Mouse (Mus musculus): Measurements from ENCODE around the gene Aknad1. TPM values are rescaled to one million over a fixed set of nuclear protein-coding genes. Genes with fewer than 3 reads are reported as not detected.

Gene Aknad1
- polyA plus RNA-seq, 1 experiment, result 0.79 TPM

- H3K4me1 ChIP-seq (ENCODE audit: control insufficient read depth, insufficient read depth, low read length), result 0 out of 2 replicates have a peak, but pooled peaks cover 3% of the 10 kb centered on the region
- no peak overlapping the region for H3K4me3 ChIP-seq (ENCODE audit: insufficient read depth, low read length)
- TF ChIP-seq POLR2A (IDR thresholded peaks at IDR 0.05; ENCODE audit: low read depth, low read length), result no peak
- no peak for TF ChIP-seq CTCF (IDR thresholded peaks at IDR 0.05; ENCODE audit: borderline replicate concordance, insufficient read depth, low read length)
- no peak overlapping the region for H3K27ac ChIP-seq (ENCODE audit: insufficient read depth, low read length)
These were observed 53.0 kb downstream of the Aknad1 start for GRCm38 (mm10) chr3:108792420-108792819.

DNA sequence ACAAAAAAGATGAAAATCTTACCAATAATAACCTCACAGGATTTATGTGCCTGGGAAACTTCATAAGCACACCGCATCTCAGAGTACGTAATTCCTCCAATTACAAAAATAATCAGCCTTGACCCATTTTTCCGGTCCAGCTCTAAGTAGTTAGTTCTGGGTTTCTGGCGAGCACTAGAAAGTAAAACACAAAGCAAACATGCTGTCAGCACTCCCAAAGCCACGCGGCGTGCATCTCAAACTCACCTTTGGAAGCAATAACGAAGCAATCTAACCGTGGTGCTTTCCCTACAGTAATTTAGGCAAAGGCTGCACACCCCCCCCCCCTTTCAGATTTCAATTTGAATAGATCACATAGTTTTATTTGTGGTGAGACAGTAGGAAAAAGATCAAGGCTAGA, 55.3 kb downstream of the Aknad1 start:
- H3K4me1 ChIP-seq (ENCODE audit: control insufficient read depth, insufficient read depth, low read length), result 0 out of 2 replicates have a peak, but pooled peaks cover 3% of the 10 kb centered on the region
- no peak overlapping the region for H3K27ac ChIP-seq (ENCODE audit: insufficient read depth, low read length)
- no peak for TF ChIP-seq CTCF (IDR thresholded peaks at IDR 0.05; ENCODE audit: borderline replicate concordance, insufficient read depth, low read length)
- no peak overlapping the region for H3K4me3 ChIP-seq (ENCODE audit: insufficient read depth, low read length)

DNA sequence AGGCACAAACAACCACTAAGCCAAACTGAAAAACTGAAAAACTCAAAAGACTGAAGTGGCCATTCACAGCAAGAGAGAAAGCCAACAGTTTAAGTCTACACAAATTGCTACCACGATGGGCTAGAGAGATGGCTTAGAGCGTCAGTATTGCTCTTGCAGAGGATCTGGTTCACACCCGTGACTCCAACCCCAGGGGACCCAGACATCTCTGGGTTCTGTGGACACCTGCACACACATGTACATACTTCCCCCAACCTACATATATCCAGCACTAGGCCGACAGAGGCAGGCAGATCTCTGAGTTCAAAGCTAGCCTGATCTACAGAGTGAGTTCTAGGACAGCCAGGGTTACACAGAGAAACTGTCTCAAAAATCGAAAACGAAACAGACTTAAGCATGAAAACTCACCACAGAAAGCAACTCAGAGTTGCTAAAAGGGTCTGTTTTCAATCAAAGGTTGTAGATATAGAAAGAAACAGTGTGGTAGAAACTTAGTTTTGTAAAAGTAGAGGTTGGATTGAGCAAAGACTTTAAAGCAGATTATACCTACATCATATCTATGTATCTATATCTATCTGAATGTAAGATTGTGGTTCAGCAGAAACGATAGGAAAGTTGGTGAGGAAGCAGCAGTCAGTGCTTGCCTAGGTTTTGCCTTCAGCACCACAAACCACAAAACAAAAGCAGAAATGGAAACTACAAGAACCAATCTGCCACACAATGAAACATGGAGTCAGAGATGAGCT, 56.3 kb downstream of the Aknad1 start:
- Histone ChIP-seq H3K27ac (ENCODE audit: insufficient read depth, low read length) (no peak overlapping the region), H3K4me3 (ENCODE audit: insufficient read depth, low read length) (no peak overlapping the region), H3K4me1 (ENCODE audit: control insufficient read depth, insufficient read depth, low read length) (0 out of 2 replicates have a peak, but pooled peaks cover 3% of the 10 kb centered on the region)
- TF ChIP-seq POLR2A (IDR thresholded peaks at IDR 0.05; ENCODE audit: low read depth, low read length), result no peak

DNA sequence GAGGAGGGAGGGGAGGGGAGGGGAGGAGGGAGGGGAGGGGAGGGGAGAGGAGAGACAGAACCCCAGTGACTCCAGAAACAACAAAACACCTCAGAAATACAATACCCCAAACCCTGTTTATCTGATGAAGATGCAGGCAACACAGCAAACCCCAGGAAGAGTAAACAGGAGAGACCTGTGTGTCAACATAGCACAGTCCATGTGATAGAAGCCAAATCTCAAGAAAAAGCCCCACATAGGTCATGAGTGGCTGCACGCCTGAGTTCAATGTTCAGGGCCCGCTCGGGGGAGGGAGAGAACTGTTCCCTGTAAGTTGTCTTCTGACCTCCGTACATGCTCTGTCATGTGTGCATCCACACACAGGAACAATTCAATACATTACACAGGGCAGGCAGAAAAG, 56.9 kb downstream of the Aknad1 start:
- Histone ChIP-seq H3K27ac (ENCODE audit: insufficient read depth, low read length) (no peak overlapping the region), H3K4me1 (ENCODE audit: control insufficient read depth, insufficient read depth, low read length) (0 out of 2 replicates have a peak, but pooled peaks cover 3% of the 10 kb centered on the region), H3K4me3 (ENCODE audit: insufficient read depth, low read length) (no peak overlapping the region)
- no peak for TF ChIP-seq POLR2A (IDR thresholded peaks at IDR 0.05; ENCODE audit: low read depth, low read length)

DNA sequence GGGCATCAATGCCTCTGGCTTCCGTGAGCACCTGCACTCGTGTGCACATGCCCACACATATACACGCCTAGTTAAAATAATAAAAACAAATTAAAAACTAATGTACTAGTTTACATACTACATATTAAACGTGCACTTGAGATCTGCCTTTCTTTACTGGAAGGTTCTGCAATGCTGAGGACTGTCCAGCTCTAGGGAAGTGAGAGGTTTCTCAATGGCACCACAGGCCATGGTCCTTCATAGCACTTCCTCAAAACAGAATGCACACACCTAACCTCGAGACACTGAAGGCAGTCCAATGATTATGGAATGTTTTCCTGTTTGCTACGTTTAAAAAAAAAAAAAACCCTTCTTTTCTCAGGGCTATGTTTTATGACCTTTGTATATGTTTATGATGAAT, 58.3 kb downstream of the Aknad1 start:
- Histone ChIP-seq H3K4me1 (ENCODE audit: control insufficient read depth, insufficient read depth, low read length) (no peaks in the 10 kb centered on the region), H3K27ac (ENCODE audit: insufficient read depth, low read length) (no peak overlapping the region), H3K4me3 (ENCODE audit: insufficient read depth, low read length) (no peak overlapping the region)
- no peak for TF ChIP-seq POLR2A (IDR thresholded peaks at IDR 0.05; ENCODE audit: low read depth, low read length)
- TF ChIP-seq CTCF (IDR thresholded peaks at IDR 0.05; ENCODE audit: borderline replicate concordance, insufficient read depth, low read length), result no peak

DNA sequence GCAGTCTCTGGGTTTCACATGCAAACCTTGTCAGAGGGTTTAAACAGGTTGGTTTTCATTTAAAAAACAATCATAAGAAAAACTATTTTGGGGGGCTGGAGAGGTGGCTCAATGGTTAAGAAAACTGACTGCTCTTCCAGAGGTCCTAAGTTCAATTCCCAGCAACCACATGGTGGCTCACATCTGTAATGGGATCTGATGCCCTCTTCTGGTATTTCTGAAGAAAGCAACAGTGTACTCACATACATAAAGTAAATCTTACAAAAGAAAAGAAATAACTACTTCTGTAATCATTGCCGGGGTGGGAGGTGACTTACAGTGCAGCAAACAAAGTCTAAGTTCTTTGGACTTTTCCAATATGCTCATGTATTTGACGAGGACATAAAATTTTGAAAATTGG, 58.9 kb downstream of the Aknad1 start:
- H3K4me1 ChIP-seq (ENCODE audit: control insufficient read depth, insufficient read depth, low read length), result no peaks in the 10 kb centered on the region
- no peak overlapping the region for H3K27ac ChIP-seq (ENCODE audit: insufficient read depth, low read length)
- no peak overlapping the region for H3K4me3 ChIP-seq (ENCODE audit: insufficient read depth, low read length)
- TF ChIP-seq POLR2A (IDR thresholded peaks at IDR 0.05; ENCODE audit: low read depth, low read length) (no peak), CTCF (IDR thresholded peaks at IDR 0.05; ENCODE audit: borderline replicate concordance, insufficient read depth, low read length) (no peak)

GRCm38 (mm10) chr3:108805622-108806021, 66.2 kb downstream of the Aknad1 start:
- H3K4me1 ChIP-seq (ENCODE audit: control insufficient read depth, insufficient read depth, low read length), result no peaks in the 10 kb centered on the region
- H3K4me3 ChIP-seq (ENCODE audit: insufficient read depth, low read length), result no peak overlapping the region
- TF ChIP-seq CTCF (IDR thresholded peaks at IDR 0.05; ENCODE audit: borderline replicate concordance, insufficient read depth, low read length), result no peak
- no peak for TF ChIP-seq POLR2A (IDR thresholded peaks at IDR 0.05; ENCODE audit: low read depth, low read length)
- no peak overlapping the region for H3K27ac ChIP-seq (ENCODE audit: insufficient read depth, low read length)

DNA sequence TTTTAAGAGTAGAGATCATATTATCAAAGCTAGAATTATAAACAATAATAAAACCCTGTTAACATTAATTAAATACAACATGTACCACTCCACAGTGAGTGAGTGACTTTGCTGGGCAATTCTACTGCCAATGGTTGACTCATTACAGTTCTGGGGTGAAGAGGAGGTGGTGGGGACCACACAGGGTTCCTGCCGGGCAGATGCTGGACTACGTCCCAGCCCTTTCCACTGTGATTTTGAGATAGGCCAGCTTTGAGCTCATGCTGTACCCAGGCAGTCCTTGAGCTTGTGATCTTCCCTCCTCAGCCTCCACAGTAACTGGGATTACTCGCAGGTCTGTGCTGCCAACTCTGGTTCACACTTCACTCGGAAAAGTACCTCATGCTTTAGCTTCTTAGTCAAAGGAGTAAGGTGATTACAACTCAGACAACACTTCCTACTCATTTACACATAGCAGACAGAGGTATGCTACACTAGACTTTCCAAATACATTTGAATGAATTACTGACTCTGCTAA, 71.3 kb downstream of the Aknad1 start:
- Histone ChIP-seq H3K27ac (ENCODE audit: insufficient read depth, low read length) (no peak overlapping the region), H3K4me3 (ENCODE audit: insufficient read depth, low read length) (no peak overlapping the region), H3K4me1 (ENCODE audit: control insufficient read depth, insufficient read depth, low read length) (no peaks in the 10 kb centered on the region)
- TF ChIP-seq CTCF (IDR thresholded peaks at IDR 0.05; ENCODE audit: borderline replicate concordance, insufficient read depth, low read length) (no peak), POLR2A (IDR thresholded peaks at IDR 0.05; ENCODE audit: low read depth, low read length) (no peak)

GRCm38 (mm10) chr3:108815631-108816030, 76.2 kb downstream of the Aknad1 start:
- no peaks in the 10 kb centered on the region for H3K4me1 ChIP-seq (ENCODE audit: control insufficient read depth, insufficient read depth, low read length)
- TF ChIP-seq POLR2A (IDR thresholded peaks at IDR 0.05; ENCODE audit: low read depth, low read length) (no peak), CTCF (IDR thresholded peaks at IDR 0.05; ENCODE audit: borderline replicate concordance, insufficient read depth, low read length) (no peak)
- no peak overlapping the region for H3K27ac ChIP-seq (ENCODE audit: insufficient read depth, low read length)
- no peak overlapping the region for H3K4me3 ChIP-seq (ENCODE audit: insufficient read depth, low read length)

DNA sequence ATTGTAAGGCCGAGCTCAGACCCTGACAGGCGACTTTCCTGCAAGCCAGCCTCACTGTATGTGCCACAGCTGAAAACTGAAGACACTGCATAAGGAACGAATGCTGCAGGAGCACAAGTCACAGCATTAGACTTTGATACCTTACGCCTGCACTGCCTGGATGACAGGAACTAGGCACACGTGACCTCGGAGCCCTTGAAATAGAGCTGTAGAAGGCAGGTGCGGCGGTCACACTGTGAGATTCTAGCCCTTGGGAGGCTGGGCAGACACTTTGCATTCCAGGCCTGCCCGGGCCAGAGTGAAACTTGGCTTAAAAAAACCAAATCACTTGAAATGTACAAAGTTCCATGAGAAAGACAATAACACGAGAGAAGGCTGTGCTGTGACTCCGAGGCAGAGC, 91.0 kb downstream of the Aknad1 start:
- no peak overlapping the region for H3K27ac ChIP-seq (ENCODE audit: insufficient read depth, low read length)
- TF ChIP-seq CTCF (IDR thresholded peaks at IDR 0.05; ENCODE audit: borderline replicate concordance, insufficient read depth, low read length), result no peak
- TF ChIP-seq POLR2A (IDR thresholded peaks at IDR 0.05; ENCODE audit: low read depth, low read length), result no peak
- H3K4me3 ChIP-seq (ENCODE audit: insufficient read depth, low read length), result no peak overlapping the region
- H3K4me1 ChIP-seq (ENCODE audit: control insufficient read depth, insufficient read depth, low read length), result no peaks in the 10 kb centered on the region

All from embryonic fibroblast, embryonic 13.5 days (primary cell).